Mouse (Mus musculus) gastrocnemius, adult 2 months (tissue): ENCODE data around the gene Adgre5. TPM values are rescaled to one million over a fixed set of nuclear protein-coding genes. Genes with fewer than 3 reads are reported as not detected.
A peak's percentile ranks its signal among the peaks of the same experiment; 100 is the strongest.

Experiments
- DNase-seq: peaks from one replicate; pipeline ENCODE4 v3.0.0; 2022
- H3K27ac ChIP-seq: fragments of 200-600 bp; 2 replicates; pipeline ENCODE4 v1.8.1; 2022; ENCODE audit warnings: mild to moderate bottlenecking
- H3K4me3 ChIP-seq: fragments of 200-600 bp; 2 replicates; pipeline ENCODE4 v1.8.1; 2022; ENCODE audit warnings: mild to moderate bottlenecking, moderate library complexity
- CTCF ChIP-seq: fragments of 200-600 bp; IDR thresholded peaks from 2 replicates; pipeline ENCODE4 v1.8.1; 2022; ENCODE audit warnings: antibody characterized with exemption, mild to moderate bottlenecking, moderate library complexity
- intact Hi-C: fragments of 180-260 bp; cut with DNase I; formaldehyde crosslinking; loops from one replicate; pipeline ENCODE4 v1.15.1; 2025
- microRNA-seq: library from miRNA; unstranded; fragments of <30 nt; microRNA quantifications from one replicate; pipeline ENCODE4 v1.2.0, GENCODE M21; 2021
- total RNA-seq, 2 experiments: library from RNA; stranded (reverse); gene quantifications; 2 replicates each; pipeline ENCODE4 v1.2.3; 2021

Gene Adgre5
- total RNA-seq, 2 experiments from 2014 or later = 16.3 to 27.7 TPM

GRCm38 (mm10) chr8:83694369-83695160, 46.6 kb downstream of the Adgre5 start:
- no peak for TF ChIP-seq CTCF
- intact Hi-C loops = loop anchor here (5.0 kb wide), 2 partner anchors 32 to 48 kb away; partner anchors contain the start of gene Adgre5
- Histone ChIP-seq H3K27ac (peak overlapping the region; percentile 48), H3K4me3 (no peak overlapping the region)
- peak; percentile 16 for DNase-seq

DNA sequence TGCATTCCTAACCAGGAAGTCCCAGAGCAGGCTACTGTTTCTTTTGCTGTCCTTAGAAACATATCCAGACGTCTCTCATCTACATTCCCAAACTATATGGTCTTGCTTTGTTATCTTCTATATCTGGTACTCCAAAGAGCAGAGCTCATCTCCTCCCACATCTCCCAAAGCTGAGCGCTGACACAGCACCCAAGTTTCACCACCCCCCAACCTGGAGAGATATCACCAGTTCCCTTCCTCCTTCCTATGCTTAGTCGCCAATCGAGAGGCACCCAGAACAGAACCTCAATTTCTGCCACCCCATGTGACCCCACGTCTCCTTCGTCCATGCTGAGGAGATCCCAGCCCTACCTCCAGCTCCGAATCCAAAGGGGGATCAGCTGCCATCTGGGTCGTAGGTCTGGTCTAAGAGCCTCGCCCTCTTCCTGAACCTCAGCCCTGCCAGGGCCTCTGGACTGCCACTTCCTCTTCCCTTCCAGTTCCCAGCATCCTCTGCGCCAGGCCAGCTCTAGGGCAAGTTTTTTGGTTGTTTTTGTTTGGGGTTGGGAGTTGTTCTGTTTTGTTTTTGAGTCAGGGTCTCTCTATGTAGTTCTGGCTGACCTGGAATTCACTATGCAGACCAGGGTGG, 47.4 kb downstream of the Adgre5 start:
- peak overlapping the region; percentile 39 for H3K4me3 ChIP-seq
- no peak for TF ChIP-seq CTCF
- peak overlapping the region; percentile 48 for H3K27ac ChIP-seq
- intact Hi-C loops = no loop called here
- DNase-seq = peak; percentile 31

DNA sequence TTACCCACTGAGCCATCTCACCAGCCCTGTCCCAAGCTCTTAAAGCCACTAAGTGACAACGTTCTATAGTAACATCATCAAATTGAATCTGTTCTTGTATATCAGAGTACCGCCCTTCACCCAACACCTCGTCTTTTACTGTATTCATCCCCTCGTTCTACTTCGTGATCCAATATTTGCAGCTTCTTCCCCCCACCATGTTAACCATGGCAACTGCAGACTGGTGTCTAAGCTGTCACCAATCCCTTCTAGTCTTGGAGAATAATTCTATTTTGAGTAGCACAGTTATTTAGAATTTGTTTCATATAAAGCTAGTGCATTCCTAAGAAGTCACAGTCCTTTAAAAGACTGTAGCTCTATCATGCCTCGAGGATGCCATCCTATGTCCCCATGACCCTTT, 51.9 kb downstream of the Adgre5 start:
- Histone ChIP-seq H3K27ac (no peak overlapping the region), H3K4me3 (no peak overlapping the region)
- no peak for DNase-seq
- intact Hi-C loops = no loop called here
- no peak for TF ChIP-seq CTCF

- intact Hi-C loops = no loop called here
- DNase-seq = peak; percentile 18
- no peak for TF ChIP-seq CTCF
- Histone ChIP-seq H3K4me3 (no peak overlapping the region), H3K27ac (no peak overlapping the region)
Measured at GRCm38 (mm10) chr8:83684517-83684916, 56.6 kb downstream of the Adgre5 start.

DNA sequence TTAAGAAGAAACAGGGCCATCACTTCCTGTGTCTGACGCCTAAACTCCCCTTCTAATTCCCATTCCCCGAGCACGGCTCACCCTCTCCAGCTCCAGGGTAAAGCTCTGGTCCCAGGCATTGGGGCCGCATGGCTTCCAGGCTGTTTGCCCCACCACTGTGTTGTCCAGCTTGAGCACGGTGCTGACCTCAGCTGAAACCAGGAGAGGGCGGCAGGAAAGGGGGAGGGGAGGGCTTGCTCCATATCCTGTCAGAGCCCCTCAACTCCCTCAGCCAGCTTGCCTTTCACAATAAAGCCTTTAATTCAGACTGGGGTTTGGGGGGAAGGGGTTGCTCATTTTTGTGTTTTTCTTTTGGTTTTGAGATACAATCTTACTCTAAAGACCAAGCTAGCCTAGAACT, 60.0 kb downstream of the Adgre5 start:
- intact Hi-C loops = no loop called here
- no peak overlapping the region for H3K4me3 ChIP-seq
- no peak for TF ChIP-seq CTCF
- DNase-seq = no peak
- H3K27ac ChIP-seq = no peak overlapping the region

DNA sequence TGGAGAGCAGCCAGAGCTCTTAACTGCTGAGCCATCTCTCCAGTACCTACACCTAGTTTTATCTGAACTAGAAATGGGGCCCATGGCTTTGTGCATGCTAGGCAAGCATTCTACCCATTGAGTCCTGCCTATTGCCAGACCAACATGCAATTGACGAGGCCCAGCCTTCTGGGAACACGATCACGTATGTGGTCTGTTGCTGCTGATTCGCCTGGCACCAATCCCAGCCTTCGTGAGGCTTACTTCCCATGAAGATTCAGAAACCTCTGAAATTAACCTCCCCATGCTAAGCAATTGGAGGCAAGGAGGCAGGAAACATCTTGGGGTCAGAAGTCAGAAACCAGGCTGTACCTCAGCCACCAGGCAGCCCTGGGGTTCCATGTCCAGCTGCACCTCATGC, 60.5 kb downstream of the Adgre5 start:
- intact Hi-C loops = no loop called here
- no peak for TF ChIP-seq CTCF
- no peak overlapping the region for H3K27ac ChIP-seq
- no peak for DNase-seq
- no peak overlapping the region for H3K4me3 ChIP-seq

DNA sequence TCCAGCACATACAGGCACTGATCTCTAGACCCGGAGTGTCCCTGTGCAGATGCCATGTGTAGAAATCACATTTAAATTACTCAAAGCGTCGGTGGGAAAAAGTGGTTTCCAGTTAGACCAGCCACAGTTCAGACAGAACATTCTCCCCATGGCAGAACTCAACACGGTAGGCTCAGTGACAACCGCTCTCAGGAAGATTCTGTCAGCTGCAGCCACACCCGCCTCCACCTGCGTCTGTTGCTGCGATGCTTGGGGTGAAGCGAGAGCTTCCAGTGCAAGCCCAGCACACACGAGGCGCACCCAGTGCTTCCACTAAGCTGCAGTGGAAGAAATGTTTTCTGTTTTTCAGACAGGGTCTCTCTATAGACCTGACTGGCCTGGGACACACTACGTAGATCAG, 61.3 kb downstream of the Adgre5 start:
- DNase-seq = no peak
- TF ChIP-seq CTCF = no peak
- Histone ChIP-seq H3K4me3 (no peak overlapping the region), H3K27ac (no peak overlapping the region)
- intact Hi-C loops = no loop called here

DNA sequence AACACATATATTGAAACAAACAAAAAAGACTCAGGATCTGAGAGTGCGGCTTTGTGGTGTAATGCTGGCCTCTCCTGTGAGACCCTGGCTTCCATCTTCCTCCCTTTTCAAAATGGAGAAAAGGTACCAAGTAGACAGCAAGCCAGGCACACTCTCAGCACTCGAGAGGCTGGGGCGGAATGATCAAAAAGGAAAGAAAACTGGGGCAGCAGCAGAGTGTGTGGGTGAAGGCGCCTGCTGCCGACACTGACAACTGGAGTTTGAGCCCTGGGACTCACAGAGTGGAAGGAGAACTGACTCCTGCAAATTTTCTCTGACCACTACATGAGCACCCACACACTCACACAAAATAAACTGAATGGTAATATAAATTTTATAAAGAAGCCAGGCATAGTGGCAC, 66.6 kb downstream of the Adgre5 start:
- no peak for DNase-seq
- Histone ChIP-seq H3K27ac (no peak overlapping the region), H3K4me3 (no peak overlapping the region)
- intact Hi-C loops = no loop called here
- no peak for TF ChIP-seq CTCF

Small RNA genes within 50 kb of the gene (microRNA-seq; reads per million reads assigned to microRNA genes)
- not detected for gene Mir1668

Other genes starting within 250 kb of the Adgre5 start
- not detected for gene Olfr370, start 205.5 kb downstream of the Adgre5 start, total RNA-seq
- gene Ndufb7, start 174.7 kb downstream of the Adgre5 start, total RNA-seq = 100 to 1,000 TPM; 282 to 397 TPM
- 100 to 1,000 TPM; 416 to 566 TPM for gene Tecr, start 133.4 kb downstream of the Adgre5 start, total RNA-seq
- 10 to 100 TPM in 1 of 2 experiments, 1 to 10 TPM in 1; 3.6 to 11.8 TPM for gene Dnajb1, start 133.1 kb downstream of the Adgre5 start, total RNA-seq
- gene Gipc1, start 88.6 kb downstream of the Adgre5 start, total RNA-seq = 10 to 100 TPM; 17.8 to 20.3 TPM
- gene Ptger1, start 74.6 kb downstream of the Adgre5 start, total RNA-seq = under 1 TPM; 0.08 to 0.39 TPM
- 10 to 100 TPM; 25.8 to 29.9 TPM for gene Pkn1, start 42.1 kb downstream of the Adgre5 start, total RNA-seq
- gene Ddx39, start 26.1 kb downstream of the Adgre5 start, total RNA-seq = 10 to 100 TPM; 11.2 to 13.1 TPM
- 10 to 100 TPM; 14.7 to 22.5 TPM for gene Adgrl1, start 158.8 kb upstream of the Adgre5 start, total RNA-seq
- under 1 TPM; 0.64 to 0.84 TPM for gene Gm10644, start 213.9 kb upstream of the Adgre5 start, total RNA-seq
- gene Asf1b, start 214.2 kb upstream of the Adgre5 start, total RNA-seq = under 1 TPM; 0.23 to 0.42 TPM
- 100 to 1,000 TPM; 137 to 165 TPM for gene Prkaca, start 231.7 kb upstream of the Adgre5 start, total RNA-seq